Mouse (Mus musculus): ENCODE data around the gene Grik2. TPM values are rescaled to one million over a fixed set of nuclear protein-coding genes. Genes with fewer than 3 reads are reported as not detected.

Gene Grik2
- total and polyA plus RNA-seq, 2 experiments from 2014 or later = 30.2 to 102 TPM

- ATAC-seq (no peak), DNase-seq (no peak)
- H3K36me3 ChIP-seq (ENCODE audit: insufficient read depth) = no peaks in the 10 kb centered on the region
- H3K9ac ChIP-seq = no peak overlapping the region
- no peaks in the 10 kb centered on the region for H3K27me3 ChIP-seq (ENCODE audit: insufficient read depth, low read length)
- no peak overlapping the region for H3K27ac ChIP-seq (ENCODE audit: low read depth, low read length)
- no peak overlapping the region for H3K4me2 ChIP-seq (ENCODE audit: low read depth)
- H3K9me3 ChIP-seq (ENCODE audit: low read length) = no peaks in the 10 kb centered on the region
- H3K4me3 ChIP-seq (ENCODE audit: low read depth, low read length) = no peak overlapping the region
- no peaks in the 10 kb centered on the region for H3K4me1 ChIP-seq (ENCODE audit: insufficient read depth)
- WGBS = 73% methylated on average over 8 of the region's 8 CpGs
- no peak for TF ChIP-seq CTCF (IDR thresholded peaks at IDR 0.05; ENCODE audit: low read depth)
These were observed 84.1 kb downstream of the Grik2 start for GRCm38 (mm10) chr10:49704446-49704845.

GRCm38 (mm10) chr10:49652320-49652719 is 136.2 kb downstream of the Grik2 start:
- Histone ChIP-seq H3K9me3 (ENCODE audit: low read length) (no peaks in the 10 kb centered on the region), H3K27me3 (ENCODE audit: insufficient read depth, low read length) (no peaks in the 10 kb centered on the region), H3K36me3 (ENCODE audit: insufficient read depth) (no peaks in the 10 kb centered on the region), H3K4me1 (ENCODE audit: insufficient read depth) (no peaks in the 10 kb centered on the region), H3K9ac (no peak overlapping the region), H3K27ac (ENCODE audit: low read depth, low read length) (no peak overlapping the region), H3K4me2 (ENCODE audit: low read depth) (no peak overlapping the region), H3K4me3 (ENCODE audit: low read depth, low read length) (no peak overlapping the region)
- TF ChIP-seq CTCF (IDR thresholded peaks at IDR 0.05; ENCODE audit: low read depth) = no peak
- 25% methylated on average over 1 of the region's 1 CpGs for WGBS
- peak; percentile 63; the same call in 1 of the 2 replicates for ATAC-seq
- DNase-seq = peak; percentile 64

GRCm38 (mm10) chr10:49647116-49647515 is 141.4 kb downstream of the Grik2 start:
- H3K4me3 ChIP-seq (ENCODE audit: low read depth, low read length) = no peak overlapping the region
- H3K4me2 ChIP-seq (ENCODE audit: low read depth) = no peak overlapping the region
- no peak for DNase-seq
- no peak overlapping the region for H3K9ac ChIP-seq
- no peaks in the 10 kb centered on the region for H3K36me3 ChIP-seq (ENCODE audit: insufficient read depth)
- H3K27me3 ChIP-seq (ENCODE audit: insufficient read depth, low read length) = no peaks in the 10 kb centered on the region
- 92% methylated on average over 2 of the region's 2 CpGs for WGBS
- no peaks in the 10 kb centered on the region for H3K9me3 ChIP-seq (ENCODE audit: low read length)
- no peak for TF ChIP-seq CTCF (IDR thresholded peaks at IDR 0.05; ENCODE audit: low read depth)
- no peak overlapping the region for H3K27ac ChIP-seq (ENCODE audit: low read depth, low read length)
- H3K4me1 ChIP-seq (ENCODE audit: insufficient read depth) = no peaks in the 10 kb centered on the region
- no peak for ATAC-seq

- Histone ChIP-seq H3K4me3 (ENCODE audit: low read depth, low read length) (no peak overlapping the region), H3K4me2 (ENCODE audit: low read depth) (no peak overlapping the region), H3K27ac (ENCODE audit: low read depth, low read length) (no peak overlapping the region), H3K4me1 (ENCODE audit: insufficient read depth) (no peaks in the 10 kb centered on the region), H3K9me3 (ENCODE audit: low read length) (no peaks in the 10 kb centered on the region), H3K9ac (no peak overlapping the region), H3K27me3 (ENCODE audit: insufficient read depth, low read length) (no peaks in the 10 kb centered on the region), H3K36me3 (ENCODE audit: insufficient read depth) (no peaks in the 10 kb centered on the region)
- no peak for DNase-seq
- WGBS = 62% methylated on average over 2 of the region's 2 CpGs
- no peak for TF ChIP-seq CTCF (IDR thresholded peaks at IDR 0.05; ENCODE audit: low read depth)
- ATAC-seq = no peak
These were observed 148.7 kb downstream of the Grik2 start for GRCm38 (mm10) chr10:49639901-49640300.

GRCm38 (mm10) chr10:49623951-49624350 is 164.6 kb downstream of the Grik2 start:
- H3K9ac ChIP-seq = no peak overlapping the region
- H3K27me3 ChIP-seq (ENCODE audit: insufficient read depth, low read length) = no peaks in the 10 kb centered on the region
- DNase-seq (no peak), ATAC-seq (no peak)
- 78% methylated on average over 3 of the region's 3 CpGs for WGBS
- H3K4me2 ChIP-seq (ENCODE audit: low read depth) = no peak overlapping the region
- H3K36me3 ChIP-seq (ENCODE audit: insufficient read depth) = no peaks in the 10 kb centered on the region
- TF ChIP-seq CTCF (IDR thresholded peaks at IDR 0.05; ENCODE audit: low read depth) = no peak
- H3K27ac ChIP-seq (ENCODE audit: low read depth, low read length) = no peak overlapping the region
- no peaks in the 10 kb centered on the region for H3K9me3 ChIP-seq (ENCODE audit: low read length)
- H3K4me1 ChIP-seq (ENCODE audit: insufficient read depth) = no peaks in the 10 kb centered on the region
- no peak overlapping the region for H3K4me3 ChIP-seq (ENCODE audit: low read depth, low read length)

GRCm38 (mm10) chr10:49597652-49598051 is 190.9 kb downstream of the Grik2 start:
- DNase-seq = peak; percentile 10
- Histone ChIP-seq H3K27ac (ENCODE audit: low read depth, low read length) (no peak overlapping the region), H3K36me3 (ENCODE audit: insufficient read depth) (no peaks in the 10 kb centered on the region), H3K4me2 (ENCODE audit: low read depth) (no peak overlapping the region), H3K9me3 (ENCODE audit: low read length) (no peaks in the 10 kb centered on the region), H3K27me3 (ENCODE audit: insufficient read depth, low read length) (no peaks in the 10 kb centered on the region), H3K9ac (no peak overlapping the region), H3K4me3 (ENCODE audit: low read depth, low read length) (no peak overlapping the region), H3K4me1 (ENCODE audit: insufficient read depth) (no peaks in the 10 kb centered on the region)
- TF ChIP-seq CTCF (IDR thresholded peaks at IDR 0.05; ENCODE audit: low read depth) = no peak
- 23% methylated on average over 2 of the region's 2 CpGs for WGBS
- ATAC-seq = no peak

GRCm38 (mm10) chr10:49573514-49573913 is 215.1 kb downstream of the Grik2 start:
- 75% methylated on average over 7 of the region's 7 CpGs for WGBS
- H3K4me3 ChIP-seq (ENCODE audit: low read depth, low read length) = no peak overlapping the region
- DNase-seq = peak; percentile 24
- no peaks in the 10 kb centered on the region for H3K27me3 ChIP-seq (ENCODE audit: insufficient read depth, low read length)
- H3K4me2 ChIP-seq (ENCODE audit: low read depth) = no peak overlapping the region
- peak; percentile 73; the same call in 1 of the 2 replicates for ATAC-seq
- no peaks in the 10 kb centered on the region for H3K9me3 ChIP-seq (ENCODE audit: low read length)
- H3K27ac ChIP-seq (ENCODE audit: low read depth, low read length) = no peak overlapping the region
- H3K9ac ChIP-seq = no peak overlapping the region
- no peak for TF ChIP-seq CTCF (IDR thresholded peaks at IDR 0.05; ENCODE audit: low read depth)
- 0 out of 2 replicates have a peak, but pooled peaks cover 3% of the 10 kb centered on the region for H3K36me3 ChIP-seq (ENCODE audit: insufficient read depth)
- no peaks in the 10 kb centered on the region for H3K4me1 ChIP-seq (ENCODE audit: insufficient read depth)

Data from forebrain, postnatal 0 days (tissue).